Mouse (Mus musculus) hindbrain, embryonic 16.5 days (tissue): ENCODE results near the gene Spata6. TPM values are rescaled to one million over a fixed set of nuclear protein-coding genes. Genes with fewer than 3 reads are reported as not detected.

Experiments
- ATAC-seq: fragments of 200-750 bp; cut with Nextera tagmentation; 2 replicates; pipeline ENCODE4 v1.8.0; 2017; ENCODE audit warnings: moderate TSS enrichment, moderate library complexity
- H3K27ac ChIP-seq: fragments of 300-500 bp; sonication (generic); 2 replicates; pipeline ENCODE4 v1.5.1; 2014; ENCODE audit warnings: low read depth, mild to moderate bottlenecking, control low read depth, low read length, moderate library complexity
- H3K27me3 ChIP-seq: fragments of 300-500 bp; sonication (generic); replicated peaks from 2 replicates; pipeline ENCODE4 v1.6.1; 2014; ENCODE audit warnings: low read length; ENCODE audit not compliant: control insufficient read depth, insufficient read depth
- H3K36me3 ChIP-seq: fragments of 300-500 bp; sonication (generic); 2 replicates; pipeline ENCODE4 v1.6.1; 2014; ENCODE audit warnings: mild to moderate bottlenecking, low read length, moderate library complexity, mixed read lengths; ENCODE audit not compliant: control insufficient read depth, insufficient read depth
- H3K4me1 ChIP-seq: fragments of 300-500 bp; sonication (generic); 2 replicates; pipeline ENCODE4 v1.6.1; 2014; ENCODE audit warnings: low read depth, low read length; ENCODE audit not compliant: control insufficient read depth, insufficient read depth
- H3K4me2 ChIP-seq: fragments of 300-500 bp; sonication (generic); 2 replicates; pipeline ENCODE4 v1.6.1; 2014; ENCODE audit warnings: mild to moderate bottlenecking, low read length, control low read depth, moderate library complexity
- H3K4me3 ChIP-seq: fragments of 300-500 bp; sonication (generic); 2 replicates; pipeline ENCODE4 v1.5.1; 2014; ENCODE audit warnings: mild to moderate bottlenecking, low read length, control low read depth, moderate library complexity
- H3K9ac ChIP-seq: fragments of 300-500 bp; sonication (generic); 2 replicates; pipeline ENCODE4 v1.6.1; 2014; ENCODE audit warnings: low read depth, mild to moderate bottlenecking, control low read depth, low read length, moderate library complexity
- H3K9me3 ChIP-seq: fragments of 300-500 bp; sonication (generic); 2 replicates; pipeline ENCODE4 v1.6.1; 2014; ENCODE audit warnings: mild to moderate bottlenecking, low read length, moderate library complexity; ENCODE audit not compliant: control insufficient read depth
- WGBS: fragments of 180-500 bp; shearing (Covaris S2); extraction: QIAGEN DNeasy Blood & Tissue Kit; methylation state at CpG from one replicate; pipeline ENCODE4 v1.1.7; 2014; 5-methylcytosine and 5-hydroxymethylcytosine counted together
- polyA plus RNA-seq: library from polyadenylated mRNA; unstranded; fragments of >200 nt; fragmentation: Nextera tagmentation; extraction: Ambion mirVana; gene quantifications from 2 replicates; pipeline ENCODE4 v1.2.1, GENCODE M21; 2015

Spata6 gene
- polyA plus RNA-seq, 1 experiment from 2014 or later = 16.8 TPM

DNA sequence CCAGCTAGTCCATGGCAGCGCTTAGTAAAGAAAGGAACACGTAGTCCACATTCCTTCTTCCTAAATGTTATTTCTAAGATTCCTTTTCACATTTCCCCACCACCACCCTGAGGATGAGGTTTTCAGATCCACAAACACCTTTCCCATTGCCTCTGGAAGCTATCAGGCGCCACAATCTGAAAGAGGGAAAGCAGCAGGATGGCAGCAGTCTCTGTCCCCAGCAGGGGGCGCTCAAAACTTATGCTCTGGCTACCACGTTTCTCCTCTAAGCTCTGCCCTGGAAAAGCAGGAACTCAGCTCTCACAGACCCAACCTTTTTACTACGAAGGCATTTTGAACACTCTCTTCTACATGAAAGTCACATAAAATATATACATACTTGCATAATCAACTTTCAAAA lies 32.2 kb upstream of the Spata6 start:
- Histone ChIP-seq H3K9ac (no peak overlapping the region), H3K27me3 (no peaks in the 10 kb centered on the region), H3K9me3 (no peaks in the 10 kb centered on the region), H3K4me3 (no peak overlapping the region), H3K36me3 (no peaks in the 10 kb centered on the region), H3K4me2 (peak overlapping the region; percentile 37), H3K4me1 (peaks cover 3% of the 10 kb centered on the region), H3K27ac (no peak overlapping the region)
- ATAC-seq = no peak
- WGBS = 16% methylated on average over 6 of the region's 6 CpGs

GRCm38 (mm10) chr4:111691057-111691543 lies 28.7 kb upstream of the Spata6 start:
- no peak overlapping the region for H3K4me3 ChIP-seq
- no peak overlapping the region for H3K9ac ChIP-seq
- no peak overlapping the region for H3K4me2 ChIP-seq
- H3K4me1 ChIP-seq = peaks cover 3% of the 10 kb centered on the region
- H3K9me3 ChIP-seq = no peaks in the 10 kb centered on the region
- ATAC-seq = peak; percentile 83
- H3K36me3 ChIP-seq = no peaks in the 10 kb centered on the region
- WGBS = 52% methylated on average over 5 of the region's 5 CpGs
- H3K27me3 ChIP-seq = no peaks in the 10 kb centered on the region
- H3K27ac ChIP-seq = no peak overlapping the region

DNA sequence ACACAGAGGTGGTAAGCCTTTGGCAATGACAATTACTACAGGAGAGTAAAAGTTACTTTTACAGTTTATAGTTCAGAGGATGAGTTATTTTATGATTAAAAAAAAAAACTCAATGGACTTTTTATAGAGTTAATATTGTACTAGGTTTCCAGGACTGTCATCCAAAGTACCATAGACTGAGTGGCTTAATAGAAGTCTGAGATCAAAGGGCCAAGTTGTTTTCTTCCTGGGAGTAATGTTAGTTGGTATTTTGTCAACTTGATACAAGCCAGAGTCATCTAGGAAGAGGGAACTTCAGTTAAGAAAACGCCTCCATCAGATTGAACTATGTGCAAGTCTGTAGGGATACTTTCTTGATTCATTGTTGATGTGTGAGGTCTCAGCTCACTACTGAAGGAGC lies 18.4 kb upstream of the Spata6 start:
- H3K27me3 ChIP-seq = no peaks in the 10 kb centered on the region
- no peak for ATAC-seq
- 83% methylated on average over 1 of the region's 1 CpGs for WGBS

DNA sequence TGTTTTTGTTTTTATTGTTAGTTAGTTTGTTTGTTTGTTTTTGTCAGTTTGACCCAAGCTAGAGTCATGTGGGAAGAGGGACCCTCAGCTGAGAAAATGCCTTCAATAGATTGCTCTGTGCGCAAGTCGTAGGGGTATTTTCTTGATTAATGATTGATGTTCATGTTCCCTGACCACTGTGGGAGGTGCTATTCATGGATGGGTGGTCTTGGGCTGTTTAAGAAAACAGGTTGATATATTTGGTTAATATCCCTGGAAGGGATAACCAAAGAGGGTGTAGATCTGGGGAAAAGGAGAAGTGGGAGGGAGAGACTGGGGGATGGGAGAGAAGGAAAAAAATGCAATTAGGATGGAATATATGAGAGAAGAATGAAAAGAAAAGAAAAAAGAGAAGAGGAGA lies 15.7 kb upstream of the Spata6 start:
- Histone ChIP-seq H3K4me3 (no peak overlapping the region), H3K9me3 (no peaks in the 10 kb centered on the region), H3K36me3 (no peaks in the 10 kb centered on the region), H3K9ac (no peak overlapping the region), H3K4me1 (no peaks in the 10 kb centered on the region), H3K27ac (no peak overlapping the region), H3K27me3 (no peaks in the 10 kb centered on the region), H3K4me2 (no peak overlapping the region)
- no peak for ATAC-seq
- 74% methylated on average over 2 of the region's 2 CpGs for WGBS

More for the DNA sequence above, 18.4 kb upstream of the Spata6 start:
- Histone ChIP-seq H3K9ac (no peak overlapping the region), H3K4me2 (no peak overlapping the region), H3K4me1 (no peaks in the 10 kb centered on the region), H3K9me3 (no peaks in the 10 kb centered on the region), H3K4me3 (no peak overlapping the region), H3K27ac (no peak overlapping the region), H3K36me3 (no peaks in the 10 kb centered on the region)

GRCm38 (mm10) chr4:111704975-111705374 lies 14.8 kb upstream of the Spata6 start:
- Histone ChIP-seq H3K27ac (no peak overlapping the region), H3K9ac (no peak overlapping the region), H3K4me1 (no peaks in the 10 kb centered on the region), H3K4me2 (no peak overlapping the region), H3K27me3 (no peaks in the 10 kb centered on the region), H3K9me3 (no peaks in the 10 kb centered on the region), H3K36me3 (no peaks in the 10 kb centered on the region), H3K4me3 (no peak overlapping the region)
- no peak for ATAC-seq
- 76% methylated on average over 3 of the region's 3 CpGs for WGBS

DNA sequence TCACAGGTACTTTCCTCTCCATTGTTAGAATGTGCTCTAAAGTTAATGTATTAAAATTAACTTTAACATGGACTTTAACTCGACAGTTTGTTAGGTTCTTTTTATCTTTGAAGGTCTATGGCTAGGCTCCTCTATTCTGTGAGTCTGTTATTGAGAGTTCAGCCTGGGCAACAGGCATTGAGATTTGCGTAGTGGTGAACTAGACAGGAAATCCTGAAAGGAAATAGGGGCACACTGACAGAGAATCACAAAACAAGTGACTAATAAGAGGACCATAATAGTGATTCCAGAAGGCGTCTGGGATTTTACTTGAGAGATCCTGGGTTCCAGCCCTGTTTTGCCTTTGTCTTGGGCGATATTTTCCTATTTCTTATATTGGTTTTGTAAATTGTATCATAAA lies 488 bp upstream of the Spata6 start:
- Histone ChIP-seq H3K4me2 (peak overlapping the region; percentile 82), H3K9ac (no peak overlapping the region), H3K4me3 (peak overlapping the region; percentile 85), H3K4me1 (no peaks in the 10 kb centered on the region), H3K27ac (no peak overlapping the region), H3K36me3 (no peaks in the 10 kb centered on the region), H3K9me3 (no peaks in the 10 kb centered on the region), H3K27me3 (peaks cover 3% of the 10 kb centered on the region)
- ATAC-seq = no peak
- 74% methylated on average over 4 of the region's 4 CpGs for WGBS

GRCm38 (mm10) chr4:111720662-111721003 lies 849 bp downstream of the Spata6 start:
- 12% methylated on average over 2 of the region's 2 CpGs for WGBS
- no peak overlapping the region for H3K27ac ChIP-seq
- H3K36me3 ChIP-seq = no peaks in the 10 kb centered on the region
- H3K27me3 ChIP-seq = peaks cover 3% of the 10 kb centered on the region
- no peak for ATAC-seq
- H3K9me3 ChIP-seq = no peaks in the 10 kb centered on the region
- no peaks in the 10 kb centered on the region for H3K4me1 ChIP-seq
- H3K9ac ChIP-seq = no peak overlapping the region
- H3K4me3 ChIP-seq = peak overlapping the region; percentile 85
- H3K4me2 ChIP-seq = peak overlapping the region; percentile 82

DNA sequence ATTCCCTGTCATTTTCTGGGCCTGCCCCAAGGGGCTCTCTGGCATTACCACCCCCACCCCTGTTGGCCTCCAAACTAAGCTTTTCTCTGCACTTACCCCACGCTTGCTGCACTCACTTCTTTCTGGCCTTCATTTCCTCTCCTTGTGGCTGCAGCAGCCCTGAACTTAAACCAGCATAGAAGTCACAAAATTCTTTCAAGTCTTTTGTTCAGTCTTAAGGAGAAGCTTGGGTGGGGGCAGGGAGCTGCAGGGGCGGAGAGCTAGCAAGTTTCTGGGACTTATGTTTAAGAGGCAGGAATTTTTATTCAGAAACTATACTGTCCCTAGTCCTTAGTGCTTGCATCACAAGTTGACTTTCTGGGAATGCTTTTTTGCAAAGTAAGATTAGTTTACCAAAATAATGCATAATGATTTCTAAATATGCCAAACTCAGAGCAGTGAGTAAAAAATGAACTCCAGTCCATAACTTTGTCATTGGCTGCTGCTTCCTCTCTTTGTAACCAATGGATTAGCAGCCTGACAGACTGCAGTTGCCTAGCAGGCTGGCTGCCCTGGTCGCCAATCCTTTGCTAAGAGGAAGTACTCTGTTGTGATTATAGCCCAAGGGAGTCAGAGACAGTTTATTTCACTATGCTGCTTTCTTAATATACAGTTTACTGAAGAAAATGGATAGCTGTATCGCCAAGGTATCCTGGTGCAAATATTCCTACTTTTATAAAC lies 1.5 kb downstream of the Spata6 start:
- H3K4me1 ChIP-seq = no peaks in the 10 kb centered on the region
- ATAC-seq = no peak; the same call in 1 of the 2 replicates
- H3K4me2 ChIP-seq = peak overlapping the region; percentile 82
- H3K27me3 ChIP-seq = peaks cover under 1% of the 10 kb centered on the region; the same call in 1 of the 2 replicates
- no peak overlapping the region for H3K9ac ChIP-seq
- 30% methylated on average over 4 of the region's 4 CpGs for WGBS
- no peaks in the 10 kb centered on the region for H3K36me3 ChIP-seq
- no peak overlapping the region for H3K27ac ChIP-seq
- peak overlapping the region; percentile 85; the same call in 1 of the 2 replicates for H3K4me3 ChIP-seq
- no peaks in the 10 kb centered on the region for H3K9me3 ChIP-seq

- H3K9me3 ChIP-seq = no peaks in the 10 kb centered on the region
- H3K36me3 ChIP-seq = no peaks in the 10 kb centered on the region
- no peaks in the 10 kb centered on the region for H3K27me3 ChIP-seq
- no peak for ATAC-seq
- H3K4me1 ChIP-seq = no peaks in the 10 kb centered on the region
- no peak overlapping the region for H3K4me2 ChIP-seq
- H3K27ac ChIP-seq = no peak overlapping the region
- no peak overlapping the region for H3K4me3 ChIP-seq
- 94% methylated on average over 1 of the region's 1 CpGs for WGBS
- H3K9ac ChIP-seq = no peak overlapping the region
Measured at GRCm38 (mm10) chr4:111737551-111737950, 17.8 kb downstream of the Spata6 start.
